Mouse (Mus musculus): ENCODE data around the gene Cstf2t.

Gene Cstf2t

GRCm38 (mm10) chr19:31082662-31083429 is at the start of gene Cstf2t:
TSS of gene Cstf2t (plus strand) at chr19:31082837.
- DNase-seq = peak; percentile 99

- no peak for DNase-seq
Observed at GRCm38 (mm10) chr19:31038951-31039350, 43.7 kb upstream of the Cstf2t start.

GRCm38 (mm10) chr19:31040948-31041847 is 41.4 kb upstream of the Cstf2t start:
- DNase-seq = no peak

- DNase-seq = no peak
Observed at GRCm38 (mm10) chr19:31046601-31047000, 36.0 kb upstream of the Cstf2t start.

GRCm38 (mm10) chr19:31064740-31065139 is 17.9 kb upstream of the Cstf2t start:
- no peak for DNase-seq

- no peak for DNase-seq
Observed at GRCm38 (mm10) chr19:31065206-31065781, 17.3 kb upstream of the Cstf2t start.

- peak; percentile 16 to 30 for DNase-seq
Observed at GRCm38 (mm10) chr19:31073959-31074716, 8.5 kb upstream of the Cstf2t start.

GRCm38 (mm10) chr19:31074717-31075063 is 7.9 kb upstream of the Cstf2t start:
- DNase-seq = no peak

- DNase-seq = no peak
Observed at GRCm38 (mm10) chr19:31076106-31076505, 6.5 kb upstream of the Cstf2t start.

GRCm38 (mm10) chr19:31078241-31078640 is 4.4 kb upstream of the Cstf2t start:
- no peak for DNase-seq

- no peak for DNase-seq
Observed at GRCm38 (mm10) chr19:31082226-31082625, 411 bp upstream of the Cstf2t start.

- DNase-seq = peak in 1 of 2 experiments; percentile 5
Observed at GRCm38 (mm10) chr19:31083761-31084160, 1.1 kb downstream of the Cstf2t start.

- DNase-seq = no peak
Observed at GRCm38 (mm10) chr19:31097857-31098256, 15.2 kb downstream of the Cstf2t start.

GRCm38 (mm10) chr19:31099369-31099768 is 16.7 kb downstream of the Cstf2t start:
- no peak for DNase-seq

GRCm38 (mm10) chr19:31104764-31105163 is 22.1 kb downstream of the Cstf2t start:
- DNase-seq = no peak

GRCm38 (mm10) chr19:31106036-31106435 is 23.4 kb downstream of the Cstf2t start:
- DNase-seq = no peak

- no peak for DNase-seq
Observed at GRCm38 (mm10) chr19:31106835-31107554, 24.4 kb downstream of the Cstf2t start.

- peak; percentile 13 to 31 for DNase-seq
Observed at GRCm38 (mm10) chr19:31114690-31115089, 32.1 kb downstream of the Cstf2t start.

GRCm38 (mm10) chr19:31124628-31125027 is 42.0 kb downstream of the Cstf2t start:
- DNase-seq = no peak

GRCm38 (mm10) chr19:31132614-31133013 is 50.0 kb downstream of the Cstf2t start:
- DNase-seq = no peak

- DNase-seq = no peak
Observed at GRCm38 (mm10) chr19:31136316-31136715, 53.7 kb downstream of the Cstf2t start.
